Mouse (Mus musculus): ENCODE results near the gene Zdhhc21. TPM values are rescaled to one million over a fixed set of nuclear protein-coding genes. Genes with fewer than 3 reads are reported as not detected.

Zdhhc21 gene
- 0.55 and 0.84 TPM in 2 replicates for polyA plus RNA-seq (2012; rRNA removed)

GRCm38 (mm10) chr4:82859131-82860125 is at the start of gene Zdhhc21:
Gene Zdhhc21 (minus strand): TSS chr4:82859958.

GRCm38 (mm10) chr4:82884636-82885534 is 25.1 kb upstream of the Zdhhc21 start, which contains the start of gene Cer1:
Gene Cer1 (minus strand): TSS chr4:82885148.

Other genes with a start within 250 kb of the Zdhhc21 start
- 2.3 TPM in 2 replicates for gene Nfib, start 154.2 kb downstream of the Zdhhc21 start, polyA plus RNA-seq (2012; rRNA removed)
- not detected in 2 replicates for gene Cer1, start 25.2 kb upstream of the Zdhhc21 start, polyA plus RNA-seq (2012; rRNA removed)
- gene Frem1, start 192.4 kb upstream of the Zdhhc21 start, polyA plus RNA-seq (2012; rRNA removed) = 0.03 and 0.47 TPM in 2 replicates

All from stomach, adult 2 months (tissue).